In the genomic region with DNA sequence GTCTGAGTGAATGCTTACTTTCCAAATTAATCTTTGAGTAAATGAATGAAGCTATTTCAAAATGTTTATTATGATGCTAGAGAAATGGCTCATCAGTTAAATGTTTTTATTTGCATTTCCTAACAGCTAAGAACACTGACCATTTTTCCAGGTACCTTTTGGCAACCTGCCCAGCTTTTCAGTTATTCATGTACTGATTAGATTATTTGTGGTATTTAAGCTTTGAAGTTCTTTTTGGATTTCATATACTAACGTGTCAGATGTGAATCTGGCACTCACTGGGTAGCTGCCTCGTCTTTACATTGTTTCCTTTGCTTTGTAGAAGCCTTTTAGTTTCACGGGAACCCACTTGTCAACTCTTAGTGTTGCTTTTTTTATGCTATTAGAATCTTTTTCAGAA, we compare ENCODE assay signal across 33 mouse cellular contexts.
"Had no signal": no experiment of that assay in that cellular context is flagged by ENCODE, and none has a peak within 500 bp of the region (broad histone marks: within the 10 kb centered on the region; RNA-seq: fewer than 3 reads in every experiment).

No protein-coding gene starts in this region.

- H3K9me3 ChIP-seq: heart, embryonic 15.5 days; hindbrain, embryonic 10.5 days; hindbrain, embryonic 13.5 days; hindbrain, embryonic 15.5 days; intestine, embryonic 15.5 days; kidney, embryonic 15.5 days had no signal

- H3K4me3 ChIP-seq: heart, embryonic 12.5 days; heart, embryonic 13.5 days; heart, embryonic 15.5 days; hindbrain, embryonic 10.5 days; hindbrain, embryonic 13.5 days; hindbrain, embryonic 15.5 days; intestine, embryonic 15.5 days; kidney, embryonic 15.5 days; layer of hippocampus, adult 2 months; left cerebral cortex, adult 2 months had no signal

- H3K27ac ChIP-seq: heart, embryonic 13.5 days; heart, embryonic 15.5 days; hindbrain, embryonic 10.5 days; hindbrain, embryonic 13.5 days; hindbrain, embryonic 14.5 days; hindbrain, embryonic 15.5 days; hindbrain, postnatal 0 days; intestine, embryonic 15.5 days; kidney, embryonic 15.5 days; kidney, postnatal 0 days; left cerebral cortex, adult 2 months had no signal

- DNase-seq: heart, postnatal 10 days; heart, postnatal 14 days; heart, postnatal 36 days; heart, postnatal 4 days; kidney, adult 11 months; kidney, adult 18-20 months; kidney, adult 2 months; kidney, adult 8-10 months; kidney, adult 9 months; kidney, postnatal 10 days; kidney, postnatal 14 days; kidney, postnatal 36 days; kidney, postnatal 4 days; layer of hippocampus, adult 9-11 months; layer of hippocampus, postnatal 36 days had no signal

- ATAC-seq: hindbrain, embryonic 16.5 days; hindbrain, postnatal 0 days; inflammation-experienced regulatory T-cells, adult 6 months; intestine, embryonic 15.5 days; intestine, embryonic 16.5 days; intestine, postnatal 0 days had no signal

- H3K4me1 ChIP-seq: heart, embryonic 15.5 days; intestine, embryonic 15.5 days had no signal

- H3K27me3 ChIP-seq: heart, embryonic 12.5 days; heart, embryonic 13.5 days; heart, embryonic 15.5 days; hindbrain, embryonic 13.5 days; hindbrain, embryonic 15.5 days; intestine, embryonic 15.5 days; kidney, embryonic 15.5 days had no signal

- H3K36me3 ChIP-seq: heart, embryonic 12.5 days; heart, embryonic 13.5 days; heart, embryonic 15.5 days; hindbrain, embryonic 10.5 days; hindbrain, embryonic 13.5 days; hindbrain, embryonic 15.5 days; intestine, embryonic 15.5 days; kidney, embryonic 15.5 days had no signal

- H3K4me2 ChIP-seq: heart, embryonic 11.5 days; heart, embryonic 12.5 days; heart, embryonic 13.5 days; heart, embryonic 15.5 days; hindbrain, embryonic 13.5 days; hindbrain, embryonic 14.5 days; hindbrain, embryonic 15.5 days; intestine, embryonic 15.5 days; kidney, embryonic 15.5 days had no signal

- H3K9ac ChIP-seq: heart, embryonic 12.5 days; heart, embryonic 13.5 days; heart, embryonic 15.5 days; hindbrain, embryonic 13.5 days; hindbrain, embryonic 14.5 days; hindbrain, embryonic 15.5 days; intestine, embryonic 15.5 days; kidney, embryonic 15.5 days had no signal
